Mouse (Mus musculus) kidney, postnatal 36 days (tissue): ENCODE measurements around the gene Gjb4.

ENCODE experiments used
- DNase-seq, 2 experiments: peaks; one replicate each; pipeline ENCODE4 v3.0.0; 2021 to 2022; ENCODE audit warnings: mixed read lengths in 2 of 2

The Gjb4 gene

DNA sequence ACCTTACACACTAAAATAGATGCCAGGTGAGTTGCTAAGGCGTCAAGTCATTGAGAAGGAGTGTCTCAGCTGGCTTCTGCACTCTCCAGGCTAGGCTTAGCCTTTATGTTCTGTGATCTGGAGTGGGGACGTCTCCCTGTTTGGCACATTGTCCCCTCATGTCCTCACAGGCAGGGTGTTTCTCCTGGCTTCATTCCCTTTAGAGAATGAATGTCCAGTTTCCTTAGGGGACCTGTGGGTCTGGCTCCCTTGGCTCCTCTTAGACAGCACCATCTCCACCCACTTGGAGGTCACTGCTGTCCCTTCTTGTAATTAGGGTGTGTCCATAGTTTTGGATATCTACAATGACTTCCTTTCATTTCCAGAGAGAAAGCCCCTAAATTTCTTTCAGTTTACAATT, 47.0 kb downstream of the Gjb4 start:
- DNase-seq: no peak

DNA sequence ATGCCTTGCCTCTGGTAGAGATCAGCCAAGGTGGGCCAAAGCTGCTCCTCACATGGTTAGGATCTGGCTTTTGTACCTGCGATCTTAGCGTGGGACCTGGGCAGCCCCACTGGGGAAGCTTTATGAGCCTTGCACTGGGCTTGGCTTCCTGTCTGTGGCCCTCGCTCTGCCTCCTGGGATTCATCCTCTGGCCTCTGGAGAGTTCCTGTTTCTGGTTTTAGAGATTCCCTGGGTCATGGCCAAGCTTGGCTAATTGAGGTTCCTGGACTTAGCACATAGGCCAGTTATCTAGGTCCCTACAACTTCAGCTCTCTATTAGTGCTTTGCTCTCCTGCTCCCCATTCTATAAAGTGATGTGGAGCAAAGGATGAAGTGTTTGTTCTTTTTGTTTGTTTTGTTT, 50.1 kb downstream of the Gjb4 start:
- peak; percentile 57 to 63 for DNase-seq
